Mouse (Mus musculus) intestine, postnatal 0 days (tissue): ENCODE measurements at regions not wholly inside any gene's neighbourhood (a gene's known extent, or its start where the extent isn't known, plus 50 kb on each side); places are given as distances from the start of the nearest gene placed in this dataset.

Source experiments
- ATAC-seq: fragments of 200-750 bp; cut with Nextera tagmentation; 2 replicates; pipeline ENCODE4 v1.8.0; 2017; ENCODE audit warnings: mild to moderate bottlenecking, moderate TSS enrichment, moderate library complexity
- H3K27ac ChIP-seq: fragments of 300-500 bp; sonication (generic); 2 replicates; pipeline ENCODE4 v1.5.1; 2014; ENCODE audit warnings: mild to moderate bottlenecking, low read depth, low read length, moderate library complexity
- H3K27me3 ChIP-seq: fragments of 300-500 bp; sonication (generic); replicated peaks from 2 replicates; pipeline ENCODE4 v1.6.1; 2014; ENCODE audit warnings: low read length, mixed read lengths; ENCODE audit not compliant: control insufficient read depth, insufficient read depth
- H3K36me3 ChIP-seq: fragments of 300-500 bp; sonication (generic); 2 replicates; pipeline ENCODE4 v1.6.1; 2014; ENCODE audit warnings: mild to moderate bottlenecking, moderate library complexity; ENCODE audit not compliant: control insufficient read depth, insufficient read depth
- H3K4me1 ChIP-seq: fragments of 300-500 bp; sonication (generic); replicated peaks from 2 replicates; pipeline ENCODE4 v1.6.1; 2014; ENCODE audit warnings: antibody characterized with exemption, low read length, mixed read lengths; ENCODE audit not compliant: control insufficient read depth, insufficient read depth
- H3K4me2 ChIP-seq: fragments of 300-500 bp; sonication (generic); replicated peaks from 2 replicates; pipeline ENCODE4 v1.6.1; 2014; ENCODE audit warnings: low read depth, mild to moderate bottlenecking, moderate library complexity
- H3K4me3 ChIP-seq: fragments of 300-500 bp; sonication (generic); 2 replicates; pipeline ENCODE4 v1.5.1; 2014; ENCODE audit warnings: low read depth, low read length
- H3K9ac ChIP-seq: fragments of 300-500 bp; sonication (generic); 2 replicates; pipeline ENCODE4 v1.6.1; 2014; ENCODE audit warnings: mild to moderate bottlenecking, low read depth, low read length
- H3K9me3 ChIP-seq: fragments of 300-500 bp; sonication (generic); 2 replicates; pipeline ENCODE4 v1.6.1; 2016; ENCODE audit warnings: mixed run types; ENCODE audit not compliant: control insufficient read depth
- CTCF ChIP-seq: sonication (generic); IDR thresholded peaks from 2 replicates; pipeline ENCODE4 v1.5.1; 2016; ENCODE audit warnings: low read depth, mild to moderate bottlenecking, control low read depth, antibody characterized with exemption, moderate library complexity
- WGBS: fragments of 180-500 bp; shearing (Covaris S2); extraction: QIAGEN DNeasy Blood & Tissue Kit; methylation state at CpG from one replicate; pipeline ENCODE4 v1.1.7; 2014; 5-methylcytosine and 5-hydroxymethylcytosine counted together

- no peaks in the 10 kb centered on the region for H3K9me3 ChIP-seq
- H3K4me2 ChIP-seq: no peak overlapping the region
- H3K36me3 ChIP-seq: no peaks in the 10 kb centered on the region
- H3K9ac ChIP-seq: no peak overlapping the region
- H3K27me3 ChIP-seq: no peaks in the 10 kb centered on the region
- TF ChIP-seq CTCF: no peak
- H3K4me3 ChIP-seq: no peak overlapping the region
- 56% methylated on average over 6 of the region's 6 CpGs for WGBS
- no peak overlapping the region for H3K27ac ChIP-seq
- no peak for ATAC-seq
- no peaks in the 10 kb centered on the region for H3K4me1 ChIP-seq
Measured at GRCm38 (mm10) chr6:17201916-17202636, 78.9 kb upstream of the Cav2 start.

DNA sequence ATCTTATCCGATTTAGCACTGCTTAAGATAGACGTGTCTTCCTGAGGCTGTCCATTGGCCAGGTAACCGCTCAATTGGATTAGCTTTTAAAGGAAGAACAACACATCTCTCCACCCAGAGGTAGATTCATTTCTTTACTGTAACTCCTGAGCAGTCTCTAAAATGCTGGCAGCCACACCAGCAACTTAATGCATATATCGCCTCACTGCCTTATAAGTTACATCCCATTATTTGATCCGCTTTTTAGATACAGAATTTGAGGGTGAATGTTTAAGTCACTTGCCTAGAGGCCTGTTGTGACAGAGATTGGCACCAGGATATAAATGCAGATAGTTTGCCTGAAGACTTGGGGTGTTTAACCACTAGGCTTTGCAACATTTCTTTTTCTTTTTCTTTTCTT is 77.7 kb upstream of the Cav2 start:
- TF ChIP-seq CTCF: no peak
- Histone ChIP-seq H3K9ac (no peak overlapping the region), H3K4me3 (no peak overlapping the region), H3K27me3 (no peaks in the 10 kb centered on the region), H3K4me1 (no peaks in the 10 kb centered on the region), H3K36me3 (no peaks in the 10 kb centered on the region), H3K4me2 (no peak overlapping the region), H3K9me3 (no peaks in the 10 kb centered on the region), H3K27ac (no peak overlapping the region)
- no peak for ATAC-seq
- WGBS: 93% methylated on average over 5 of the region's 5 CpGs

- ATAC-seq: no peak
- no peaks in the 10 kb centered on the region for H3K27me3 ChIP-seq
- no peak overlapping the region for H3K9ac ChIP-seq
- H3K4me1 ChIP-seq: no peaks in the 10 kb centered on the region
- H3K4me2 ChIP-seq: no peak overlapping the region
- no peak overlapping the region for H3K27ac ChIP-seq
- H3K9me3 ChIP-seq: no peaks in the 10 kb centered on the region
- 85% methylated on average over 9 of the region's 9 CpGs for WGBS
- no peaks in the 10 kb centered on the region for H3K36me3 ChIP-seq
- H3K4me3 ChIP-seq: no peak overlapping the region
- no peak for TF ChIP-seq CTCF
Measured at GRCm38 (mm10) chr6:17203900-17204686, 76.9 kb upstream of the Cav2 start.

GRCm38 (mm10) chr6:17206932-17207331 is 74.1 kb upstream of the Cav2 start:
- H3K27me3 ChIP-seq: no peaks in the 10 kb centered on the region
- ATAC-seq: no peak
- H3K4me1 ChIP-seq: no peaks in the 10 kb centered on the region
- no peak overlapping the region for H3K27ac ChIP-seq
- H3K36me3 ChIP-seq: no peaks in the 10 kb centered on the region
- TF ChIP-seq CTCF: no peak
- H3K9ac ChIP-seq: no peak overlapping the region
- no peak overlapping the region for H3K4me2 ChIP-seq
- no peak overlapping the region for H3K4me3 ChIP-seq
- 95% methylated on average over 3 of the region's 3 CpGs for WGBS
- no peaks in the 10 kb centered on the region for H3K9me3 ChIP-seq

GRCm38 (mm10) chr6:17209792-17210191 is 71.2 kb upstream of the Cav2 start:
- 57% methylated on average over 4 of the region's 4 CpGs for WGBS
- TF ChIP-seq CTCF: no peak
- ATAC-seq: no peak

DNA sequence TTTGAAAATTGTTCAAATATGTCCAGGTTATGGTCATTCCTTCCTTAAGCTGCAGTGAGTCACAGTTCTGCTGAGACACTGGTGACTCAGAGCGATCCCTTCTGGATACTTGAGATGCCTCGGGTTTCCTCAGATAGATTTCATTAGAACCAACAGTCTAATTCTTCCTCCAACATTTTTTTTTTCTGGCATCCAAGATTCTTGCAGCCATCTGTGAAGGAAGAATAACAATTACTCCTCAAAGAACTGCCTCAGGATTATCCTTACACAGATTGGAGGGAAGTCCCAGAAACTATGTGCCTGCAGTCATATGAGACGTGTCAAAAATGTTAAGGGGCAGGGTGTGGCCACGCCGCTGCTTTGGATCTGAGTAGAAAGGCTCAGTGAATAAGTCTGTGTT is 69.6 kb upstream of the Cav2 start:
- Histone ChIP-seq H3K4me1 (no peaks in the 10 kb centered on the region), H3K4me3 (no peak overlapping the region), H3K4me2 (no peak overlapping the region), H3K36me3 (no peaks in the 10 kb centered on the region), H3K9ac (no peak overlapping the region), H3K27ac (no peak overlapping the region), H3K9me3 (no peaks in the 10 kb centered on the region), H3K27me3 (no peaks in the 10 kb centered on the region)
- WGBS: 56% methylated on average over 5 of the region's 5 CpGs
- no peak for TF ChIP-seq CTCF
- no peak for ATAC-seq

More at GRCm38 (mm10) chr6:17209792-17210191, 71.2 kb upstream of the Cav2 start:
- Histone ChIP-seq H3K4me3 (no peak overlapping the region), H3K4me1 (no peaks in the 10 kb centered on the region), H3K27me3 (no peaks in the 10 kb centered on the region), H3K9ac (no peak overlapping the region), H3K4me2 (no peak overlapping the region), H3K36me3 (no peaks in the 10 kb centered on the region), H3K27ac (no peak overlapping the region), H3K9me3 (no peaks in the 10 kb centered on the region)
